Comparison of ENCODE assay signal across 9 mouse cellular contexts in genomic region chr8:127128781-127129396, GRCm38 (mm10).
DNase-seq lines count a peak whose midpoint lies in the region; ATAC-seq and TF ChIP-seq lines count a peak whose summit lies in the region.
"Had no signal": no experiment of that assay in that cellular context is flagged by ENCODE, and none has a peak within 500 bp of the region (broad histone marks: within the 10 kb centered on the region; RNA-seq: fewer than 3 reads in every experiment).

No protein-coding gene starts in this region.

- ATAC-seq in heart, embryonic 14.5 days (ENCODE audit: insufficient number of reproducible peaks, insufficient read depth, low FRiP score, low read depth), result no peak
- ATAC-seq: hindbrain, postnatal 0 days had no signal

- DNase-seq in cerebellum, postnatal 10 days, result peak; percentile 40 to 64
- no peak for DNase-seq in cerebellum, adult 9-11 months
- DNase-seq in liver, adult 2 months (ENCODE audit: extremely low read depth, low read depth, low spot score), result peak; percentile 87
- DNase-seq in liver, result no peak
- peak; percentile 54 for DNase-seq in left cerebral cortex, postnatal 4 days
- DNase-seq in thymus, postnatal 36 days, result no peak
- DNase-seq in cerebellum, adult 11 months, result no peak

- H3K36me3 ChIP-seq in liver, adult 2 months (ENCODE audit: control insufficient read depth, insufficient read depth, low read length), result no peaks in the 10 kb centered on the region
- no peaks in the 10 kb centered on the region for H3K36me3 ChIP-seq in heart, embryonic 14.5 days (ENCODE audit: control insufficient read depth, insufficient read depth, low read length)

- H3K27me3 ChIP-seq in liver, adult 2 months (ENCODE audit: control insufficient read depth, insufficient read depth, low read length), result no peaks in the 10 kb centered on the region
- H3K27me3 ChIP-seq in heart, embryonic 14.5 days (ENCODE audit: control insufficient read depth, insufficient read depth, low read length), result no peaks in the 10 kb centered on the region

- peak overlapping the region; percentile 86 for H3K27ac ChIP-seq in liver, adult 2 months (replicated peaks; ENCODE audit: insufficient read depth, low read depth, low read length)
- 0 out of 4 replicates have a peak overlapping the region, but pooled peaks of 1 of the 2 experiments have one; percentile 19 for H3K27ac ChIP-seq in heart, embryonic 14.5 days (replicated peaks in 1 of 2; ENCODE audit: control insufficient read depth in 1 of 2, insufficient read depth in 1 of 2, low read depth in 2 of 2, low read length in 2 of 2)
- H3K27ac ChIP-seq: hindbrain, postnatal 0 days had no signal

- H3K4me2 ChIP-seq in heart, embryonic 14.5 days (ENCODE audit: low read length), result peak overlapping the region; percentile 42

- peak overlapping the region; percentile 30; the same call in 1 of the 2 replicates for H3K9ac ChIP-seq in liver, adult 2 months (ENCODE audit: low read depth, low read length)
- 0 out of 2 replicates have a peak overlapping the region, but pooled peaks have one; percentile 25 for H3K9ac ChIP-seq in heart, embryonic 14.5 days (ENCODE audit: low read length)

- WGBS in liver, adult 2 months, result 12% methylated on average over 8 of the region's 8 CpGs
- 37% methylated on average over 8 of the region's 8 CpGs for WGBS in heart, embryonic 14.5 days

- TF ChIP-seq POLR2A in liver, adult 2 months (IDR thresholded peaks at IDR 0.05; ENCODE audit: extremely low read depth, insufficient read depth, low read length), result no peak

- peak overlapping the region; percentile 18 for H3K4me3 ChIP-seq in liver, adult 2 months (ENCODE audit: insufficient read depth, low read depth, low read length)
- no peak overlapping the region for H3K4me3 ChIP-seq in heart, embryonic 14.5 days (ENCODE audit: control insufficient read depth in 1 of 2, insufficient read depth in 1 of 2, low read depth in 1 of 2, low read length in 2 of 2)

- TF ChIP-seq CTCF in liver, adult 2 months (IDR thresholded peaks at IDR 0.05; ENCODE audit: low read depth, low read length), result no peak

- H3K9me3 ChIP-seq in heart, embryonic 14.5 days (ENCODE audit: control insufficient read depth, low read length), result no peaks in the 10 kb centered on the region

- intact Hi-C loops in left cerebral cortex, postnatal 4 days (cut with DNase I), result no loop called here

- H3K4me1 ChIP-seq in liver, adult 2 months (ENCODE audit: control insufficient read depth, insufficient read depth, low read length), result peaks cover 26% of the 10 kb centered on the region
- H3K4me1 ChIP-seq in heart, embryonic 14.5 days (ENCODE audit: control insufficient read depth in 2 of 2, insufficient read depth in 2 of 2, low read length in 2 of 2), result peaks cover 19 to 59% of the 10 kb centered on the region in 2 experiments

- H3K79me2 ChIP-seq in liver, adult 2 months (ENCODE audit: control insufficient read depth, insufficient read depth, low read length), result peaks cover 40% of the 10 kb centered on the region; the same call in 1 of the 2 replicates

Comparison
In these comparisons a context has a peak if more than half of its experiments do, and no peak if none do; other contexts are left out.
1. DNase-seq: peak in cerebellum, postnatal 10 days (2 of 2), liver, adult 2 months (single experiment) and left cerebral cortex, postnatal 4 days (single experiment); none in cerebellum, adult 9-11 months (single experiment), liver (single experiment), thymus, postnatal 36 days (0 of 2) and cerebellum, adult 11 months (single experiment).